Mouse (Mus musculus) midbrain, embryonic 16.5 days (tissue): ENCODE results near the gene Itih4. TPM values are rescaled to one million over a fixed set of nuclear protein-coding genes. Genes with fewer than 3 reads are reported as not detected.

Experiments used
- ATAC-seq: fragments of 200-750 bp; cut with Nextera tagmentation; 2 replicates; pipeline ENCODE4 v1.8.0; 2017; ENCODE audit warnings: moderate TSS enrichment
- H3K27ac ChIP-seq: fragments of 300-500 bp; sonication (generic); 2 replicates; pipeline ENCODE4 v1.5.1; 2014; ENCODE audit warnings: mild to moderate bottlenecking, low read length, mixed read lengths
- H3K27me3 ChIP-seq: fragments of 300-500 bp; sonication (generic); 2 replicates; pipeline ENCODE4 v1.6.1; 2014; ENCODE audit warnings: low read depth, low read length, mixed read lengths; ENCODE audit not compliant: control insufficient read depth, insufficient read depth
- H3K36me3 ChIP-seq: fragments of 300-500 bp; sonication (generic); 2 replicates; pipeline ENCODE4 v1.6.1; 2014; ENCODE audit warnings: mild to moderate bottlenecking, low read length, moderate library complexity, mixed read lengths; ENCODE audit not compliant: control insufficient read depth, insufficient read depth
- H3K4me1 ChIP-seq: fragments of 300-500 bp; sonication (generic); 2 replicates; pipeline ENCODE4 v1.6.1; 2014; ENCODE audit warnings: mild to moderate bottlenecking, low read length, mixed read lengths; ENCODE audit not compliant: control insufficient read depth, insufficient read depth
- H3K4me2 ChIP-seq: fragments of 300-500 bp; sonication (generic); 2 replicates; pipeline ENCODE4 v1.6.1; 2014; ENCODE audit warnings: mild to moderate bottlenecking, low read length, mixed read lengths
- H3K4me3 ChIP-seq: fragments of 300-500 bp; sonication (generic); 2 replicates; pipeline ENCODE4 v1.5.1; 2014; ENCODE audit warnings: low read depth, mild to moderate bottlenecking, low read length, moderate library complexity, mixed read lengths
- H3K9ac ChIP-seq: fragments of 300-500 bp; sonication (generic); 2 replicates; pipeline ENCODE4 v1.6.1; 2014; ENCODE audit warnings: low read depth, low read length, mixed read lengths
- H3K9me3 ChIP-seq: fragments of 300-500 bp; sonication (generic); replicated peaks from 2 replicates; pipeline ENCODE4 v1.6.1; 2014; ENCODE audit warnings: mild to moderate bottlenecking, low read length, mixed read lengths; ENCODE audit not compliant: control insufficient read depth, poor library complexity, severe bottlenecking
- WGBS: fragments of 180-500 bp; shearing (Covaris S2); extraction: QIAGEN DNeasy Blood & Tissue Kit; methylation state at CpG from one replicate; pipeline ENCODE4 v1.1.7; 2014; 5-methylcytosine and 5-hydroxymethylcytosine counted together
- polyA plus RNA-seq: library from polyadenylated mRNA; unstranded; fragments of >200 nt; fragmentation: Nextera tagmentation; extraction: Ambion mirVana; gene quantifications from 2 replicates; pipeline ENCODE4 v1.2.1, GENCODE M21; 2015

Gene Itih4
- polyA plus RNA-seq, 1 experiment from 2014 or later, result not detected

DNA sequence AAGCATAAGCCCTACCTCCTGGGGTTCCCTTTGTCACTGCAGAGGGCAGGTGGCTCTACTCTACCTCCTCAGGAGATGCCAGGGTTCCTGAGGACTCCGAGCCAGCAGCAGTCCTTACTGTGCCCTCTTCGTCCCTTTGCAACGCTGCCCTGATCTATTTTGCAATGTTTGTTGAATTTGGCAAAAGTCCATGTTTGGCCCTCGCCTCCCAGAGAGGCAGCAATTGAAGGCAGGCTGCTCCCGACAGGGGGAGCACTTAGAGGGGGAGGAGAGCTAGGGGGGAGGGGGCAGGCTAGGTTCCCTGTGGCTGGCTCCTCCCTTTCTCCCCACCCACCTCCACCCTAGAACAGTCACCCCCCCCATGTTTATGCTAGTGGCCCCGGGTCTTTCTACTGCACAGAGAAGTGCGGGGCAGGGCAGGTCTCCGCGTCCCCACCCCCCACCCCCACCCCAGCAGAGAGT is 2.0 kb downstream of the Itih4 start:
- 23% methylated on average over 9 of the region's 9 CpGs for WGBS
- Histone ChIP-seq H3K9me3 (no peaks in the 10 kb centered on the region), H3K9ac (no peak overlapping the region), H3K4me3 (no peak overlapping the region), H3K36me3 (no peaks in the 10 kb centered on the region), H3K27me3 (no peaks in the 10 kb centered on the region), H3K4me1 (no peaks in the 10 kb centered on the region), H3K27ac (no peak overlapping the region), H3K4me2 (no peak overlapping the region)
- ATAC-seq, result no peak

DNA sequence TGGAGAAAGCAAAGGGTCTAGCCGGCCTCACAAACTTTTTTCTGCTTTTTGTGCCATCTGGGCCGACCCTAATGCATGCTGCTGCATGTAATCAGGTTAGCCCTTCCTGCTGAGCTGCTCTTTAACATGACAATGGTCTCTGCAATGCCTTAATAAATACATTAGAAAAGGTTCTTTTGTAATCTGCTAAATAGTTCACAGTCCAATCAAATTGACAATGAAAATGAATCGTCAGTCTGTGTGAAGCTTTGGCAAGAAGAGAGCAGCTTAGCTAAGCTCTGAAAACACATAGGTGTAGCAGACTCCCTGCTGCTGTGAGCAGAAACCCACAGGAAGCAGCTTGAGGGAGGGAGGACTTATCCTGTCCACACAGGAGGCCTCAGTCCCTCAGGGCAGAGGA is 13.7 kb downstream of the Itih4 start:
- ATAC-seq, result no peak
- no peaks in the 10 kb centered on the region for H3K4me1 ChIP-seq
- H3K36me3 ChIP-seq, result no peaks in the 10 kb centered on the region
- H3K27ac ChIP-seq, result no peak overlapping the region
- H3K27me3 ChIP-seq, result no peaks in the 10 kb centered on the region
- 7% methylated on average over 3 of the region's 3 CpGs for WGBS
- H3K4me2 ChIP-seq, result no peak overlapping the region
- H3K4me3 ChIP-seq, result no peak overlapping the region
- no peak overlapping the region for H3K9ac ChIP-seq
- H3K9me3 ChIP-seq, result no peaks in the 10 kb centered on the region

DNA sequence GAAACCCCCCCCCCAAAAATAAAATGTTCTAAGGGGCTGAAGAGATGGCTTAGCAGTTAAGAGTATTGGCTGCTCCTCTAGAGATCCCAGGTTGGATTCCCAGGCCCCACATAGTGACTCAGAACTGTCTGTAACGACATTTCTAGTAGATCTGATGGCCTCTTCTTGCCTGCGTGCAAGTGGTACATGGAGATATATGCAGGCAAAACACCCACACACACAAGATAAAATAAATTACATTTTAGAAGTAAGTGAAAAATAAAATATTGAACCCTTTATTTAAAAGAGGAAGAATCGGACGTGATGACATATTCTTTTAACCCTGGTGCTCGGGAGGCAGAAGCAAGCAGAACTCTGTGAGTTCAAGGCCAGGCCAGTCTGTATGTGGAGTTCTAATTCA is 16.4 kb downstream of the Itih4 start:
- Histone ChIP-seq H3K4me3 (no peak overlapping the region), H3K4me1 (no peaks in the 10 kb centered on the region), H3K36me3 (no peaks in the 10 kb centered on the region), H3K27ac (no peak overlapping the region), H3K4me2 (no peak overlapping the region), H3K9ac (no peak overlapping the region), H3K9me3 (no peaks in the 10 kb centered on the region), H3K27me3 (no peaks in the 10 kb centered on the region)
- 90% methylated on average over 5 of the region's 5 CpGs for WGBS
- ATAC-seq, result no peak

DNA sequence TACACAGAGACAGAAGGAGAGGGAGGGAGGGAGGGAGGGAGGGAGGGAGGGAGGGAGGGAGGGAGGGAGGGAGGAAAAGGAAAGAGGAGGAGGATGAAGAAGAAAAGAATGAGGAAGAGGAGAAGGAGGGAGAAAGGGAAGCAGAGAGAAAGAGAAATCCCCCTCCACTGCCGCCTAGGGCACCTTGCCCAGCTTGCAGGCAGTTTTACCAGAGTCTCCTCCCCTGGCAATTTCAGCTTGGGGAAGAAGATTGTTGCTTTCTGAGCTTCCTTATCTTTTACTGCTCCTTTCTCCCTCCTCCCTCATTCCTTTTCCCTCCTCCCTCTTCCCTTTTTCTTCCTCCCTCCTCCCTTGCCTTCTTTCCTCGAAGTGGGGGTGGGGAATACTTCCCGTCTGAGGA is 16.8 kb downstream of the Itih4 start:
- no peak for ATAC-seq

GRCm38 (mm10) chr14:30904307-30904706 is 18.0 kb downstream of the Itih4 start:
- Histone ChIP-seq H3K4me1 (no peaks in the 10 kb centered on the region), H3K9ac (no peak overlapping the region), H3K4me2 (no peak overlapping the region), H3K4me3 (no peak overlapping the region), H3K27ac (no peak overlapping the region), H3K27me3 (no peaks in the 10 kb centered on the region), H3K9me3 (no peaks in the 10 kb centered on the region), H3K36me3 (no peaks in the 10 kb centered on the region)
- ATAC-seq, result no peak
- WGBS, result 85% methylated on average over 8 of the region's 8 CpGs

More for the DNA sequence above, 16.8 kb downstream of the Itih4 start:
- Histone ChIP-seq H3K9me3 (no peaks in the 10 kb centered on the region), H3K27ac (no peak overlapping the region), H3K9ac (no peak overlapping the region), H3K36me3 (no peaks in the 10 kb centered on the region), H3K27me3 (no peaks in the 10 kb centered on the region), H3K4me1 (no peaks in the 10 kb centered on the region), H3K4me3 (no peak overlapping the region), H3K4me2 (no peak overlapping the region)
- WGBS, result 62% methylated on average over 3 of the region's 3 CpGs

GRCm38 (mm10) chr14:30906001-30906400 is 19.7 kb downstream of the Itih4 start:
- H3K4me1 ChIP-seq, result no peaks in the 10 kb centered on the region
- no peak for ATAC-seq
- no peak overlapping the region for H3K4me2 ChIP-seq
- no peaks in the 10 kb centered on the region for H3K9me3 ChIP-seq
- WGBS, result 92% methylated on average over 6 of the region's 6 CpGs
- no peaks in the 10 kb centered on the region for H3K36me3 ChIP-seq
- H3K27me3 ChIP-seq, result no peaks in the 10 kb centered on the region
- no peak overlapping the region for H3K27ac ChIP-seq
- H3K9ac ChIP-seq, result no peak overlapping the region
- H3K4me3 ChIP-seq, result no peak overlapping the region

GRCm38 (mm10) chr14:30907814-30908265 is 21.6 kb downstream of the Itih4 start:
- Histone ChIP-seq H3K36me3 (no peaks in the 10 kb centered on the region), H3K9me3 (no peaks in the 10 kb centered on the region), H3K4me1 (no peaks in the 10 kb centered on the region), H3K4me3 (no peak overlapping the region), H3K4me2 (no peak overlapping the region), H3K27me3 (no peaks in the 10 kb centered on the region), H3K9ac (no peak overlapping the region), H3K27ac (no peak overlapping the region)
- WGBS, result 85% methylated on average over 3 of the region's 3 CpGs
- ATAC-seq, result no peak

DNA sequence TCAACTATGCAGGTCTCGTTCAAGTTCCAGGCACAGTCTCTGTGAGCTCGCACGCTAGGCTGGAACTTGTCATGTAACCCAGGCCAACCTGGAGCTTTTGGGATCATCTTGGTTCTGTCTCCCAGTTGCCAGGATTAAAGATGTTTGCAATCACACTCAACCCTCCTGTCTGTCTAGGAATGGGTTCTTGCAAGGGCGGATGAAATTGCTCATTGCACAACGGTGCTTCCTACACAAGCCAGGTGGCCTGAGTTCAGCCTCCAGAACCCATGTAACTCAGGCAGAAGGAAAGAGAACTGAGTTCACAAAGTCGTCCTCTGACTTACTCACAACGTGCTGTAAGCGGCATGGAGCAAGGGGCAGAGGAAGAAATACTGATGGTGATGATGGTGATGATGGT is 24.9 kb downstream of the Itih4 start:
- H3K9me3 ChIP-seq, result no peaks in the 10 kb centered on the region
- H3K4me1 ChIP-seq, result no peaks in the 10 kb centered on the region
- WGBS, result 90% methylated on average over 8 of the region's 8 CpGs
- H3K36me3 ChIP-seq, result no peaks in the 10 kb centered on the region
- H3K4me3 ChIP-seq, result no peak overlapping the region
- H3K9ac ChIP-seq, result no peak overlapping the region
- no peak for ATAC-seq
- H3K27me3 ChIP-seq, result no peaks in the 10 kb centered on the region
- no peak overlapping the region for H3K27ac ChIP-seq
- H3K4me2 ChIP-seq, result no peak overlapping the region

GRCm38 (mm10) chr14:30912641-30913040 is 26.4 kb downstream of the Itih4 start:
- H3K27ac ChIP-seq, result no peak overlapping the region

More at GRCm38 (mm10) chr14:30912641-30913040, 26.4 kb downstream of the Itih4 start:
- Histone ChIP-seq H3K27me3 (no peaks in the 10 kb centered on the region), H3K9me3 (no peaks in the 10 kb centered on the region), H3K4me1 (no peaks in the 10 kb centered on the region), H3K4me2 (no peak overlapping the region), H3K9ac (no peak overlapping the region), H3K4me3 (no peak overlapping the region), H3K36me3 (no peaks in the 10 kb centered on the region)
- 87% methylated on average over 8 of the region's 8 CpGs for WGBS
- ATAC-seq, result no peak
